Mouse (Mus musculus) bone marrow macrophage, adult 2 months (primary cell): ENCODE results near the gene Grin2b.

Experiments used
- CTCF ChIP-seq: IDR thresholded peaks from 2 replicates; pipeline ENCODE4 v1.5.1; 2012; ENCODE audit warnings: low read depth, mild to moderate bottlenecking, low read length, moderate library complexity
- POLR2A ChIP-seq: IDR thresholded peaks from 2 replicates; pipeline ENCODE4 v1.6.1; 2012; ENCODE audit warnings: mild to moderate bottlenecking, low read depth, low read length, borderline replicate concordance

GRCm38 (mm10) chr6:135713716-135714115, 459.6 kb downstream of the Grin2b start:
- TF ChIP-seq CTCF = no peak
- TF ChIP-seq POLR2A = no peak
